In the genomic region with DNA sequence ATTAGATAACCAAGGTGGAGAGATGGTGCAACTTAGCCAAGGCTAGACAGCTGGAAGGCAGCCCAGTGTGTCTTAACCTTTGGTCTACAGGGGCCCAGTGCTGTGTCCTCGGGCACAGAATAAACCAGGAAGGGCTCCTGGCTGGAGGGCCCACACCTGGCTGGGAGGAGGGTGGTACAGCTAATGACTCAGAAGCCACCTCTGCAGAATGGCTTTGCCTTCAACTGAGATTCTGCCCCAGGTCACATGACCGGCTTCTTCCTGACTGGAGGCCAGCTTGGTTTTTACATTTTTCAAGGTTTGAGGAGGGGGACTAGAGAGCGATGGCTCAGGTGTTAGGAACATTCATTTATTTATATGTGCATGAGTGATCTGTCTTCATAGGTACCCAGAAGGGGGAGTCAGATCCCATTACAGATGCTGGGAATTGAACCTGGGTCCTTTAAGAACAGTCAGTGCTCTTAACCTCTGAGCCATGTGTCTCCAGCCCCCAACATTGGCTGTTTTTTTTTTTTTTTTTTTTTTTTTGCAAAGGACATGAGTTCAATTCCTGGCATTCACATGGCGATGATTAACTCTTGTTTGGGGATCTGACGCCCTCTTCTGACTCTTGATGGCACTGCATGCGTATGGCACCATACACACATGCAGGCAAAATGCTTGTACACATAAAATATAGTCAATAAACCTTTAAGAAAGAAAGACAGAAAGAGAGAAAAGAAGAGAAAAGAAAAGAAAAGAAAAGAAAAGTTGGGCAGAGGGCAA, we compare ENCODE assay signal across 11 mouse cellular contexts. TPM values are rescaled to one million over a fixed set of nuclear protein-coding genes. Genes with fewer than 3 reads are reported as not detected.
DNase-seq lines count a peak whose midpoint lies in the region; ATAC-seq and TF ChIP-seq lines count a peak whose summit lies in the region.
"Had no signal": no experiment of that assay in that cellular context is flagged by ENCODE, and none has a peak within 500 bp of the region (broad histone marks: within the 10 kb centered on the region; RNA-seq: fewer than 3 reads in every experiment).

No protein-coding gene starts in this region.

- no peaks in the 10 kb centered on the region for H3K27me3 ChIP-seq in lung, embryonic 14.5 days (ENCODE audit: insufficient read depth, low read length)
- no peaks in the 10 kb centered on the region for H3K27me3 ChIP-seq in E14TG2a.4 (ENCODE audit: insufficient read depth, low read length)
- no peaks in the 10 kb centered on the region for H3K27me3 ChIP-seq in myocyte (ENCODE audit: control insufficient read depth, insufficient read depth, insufficient read length)
- H3K27me3 ChIP-seq: neural tube, embryonic 12.5 days had no signal

- 77% methylated on average over 6 of the region's 6 CpGs for whole genome bisulfite sequencing in lung, embryonic 14.5 days

- no peak for DNase-seq in lung, embryonic 14.5 days
- DNase-seq in lung, postnatal 14 days: no peak
- DNase-seq in layer of hippocampus, adult 11-12 months (ENCODE audit: low spot score): no peak
- no peak for DNase-seq in cerebellum, postnatal 25 days
- DNase-seq: gastrocnemius, postnatal 25 days; right cerebral cortex, postnatal 4 days had no signal

- H3K36me3 ChIP-seq in lung, embryonic 14.5 days (ENCODE audit: insufficient read depth): peaks cover 31% of the 10 kb centered on the region
- peaks cover 96% of the 10 kb centered on the region for H3K36me3 ChIP-seq in E14TG2a.4 (ENCODE audit: insufficient read depth, low read length)
- H3K36me3 ChIP-seq in myocyte (ENCODE audit: control insufficient read depth, insufficient read depth): peaks cover 71% of the 10 kb centered on the region

- H3K4me3 ChIP-seq in lung, embryonic 14.5 days (ENCODE audit: low read depth, low read length): no peak overlapping the region
- H3K4me3 ChIP-seq in E14TG2a.4 (replicated peaks; ENCODE audit: low read length) (no peak overlapping the region), myocyte (no peak overlapping the region)
- H3K4me3 ChIP-seq: neural tube, embryonic 12.5 days had no signal

- H3K9ac ChIP-seq in lung, embryonic 14.5 days: no peak overlapping the region
- H3K9ac ChIP-seq: neural tube, embryonic 12.5 days had no signal

- no peak overlapping the region for H3K27ac ChIP-seq in lung, embryonic 14.5 days (ENCODE audit: low read depth)
- H3K27ac ChIP-seq: neural tube, embryonic 12.5 days had no signal

- no peak for ATAC-seq in lung, embryonic 14.5 days (ENCODE audit: insufficient read depth)
- peak; percentile 49 for ATAC-seq in erythroid progenitor cell, adult 5-6 weeks (replicated peaks; ENCODE audit: low FRiP score, poor library complexity, severe bottlenecking)
- no peak for ATAC-seq in megakaryocyte-erythroid progenitor cell, adult 5-6 weeks (replicated peaks; ENCODE audit: low FRiP score, low TSS enrichment, poor library complexity, severe bottlenecking)

- no peaks in the 10 kb centered on the region for H3K9me3 ChIP-seq in lung, embryonic 14.5 days (ENCODE audit: low read depth, low read length)
- no peaks in the 10 kb centered on the region for H3K9me3 ChIP-seq in E14TG2a.4 (ENCODE audit: low read length)
- H3K9me3 ChIP-seq: neural tube, embryonic 12.5 days had no signal

- H3K4me2 ChIP-seq in lung, embryonic 14.5 days: no peak overlapping the region; the same call in 1 of the 2 replicates
- no peak overlapping the region for H3K4me2 ChIP-seq in myocyte (ENCODE audit: low read depth)
- H3K4me2 ChIP-seq: neural tube, embryonic 12.5 days had no signal

- H3ac ChIP-seq in myocyte (ENCODE audit: control insufficient read depth, insufficient read length): no peak overlapping the region

- no peaks in the 10 kb centered on the region for H3K4me1 ChIP-seq in lung, embryonic 14.5 days (ENCODE audit: insufficient read depth)
- peaks cover 54% of the 10 kb centered on the region for H3K4me1 ChIP-seq in E14TG2a.4 (replicated peaks; ENCODE audit: low read depth, low read length)
- H3K4me1 ChIP-seq: neural tube, embryonic 12.5 days had no signal

- peaks cover 49% of the 10 kb centered on the region for H3K79me2 ChIP-seq in myocyte (ENCODE audit: control insufficient read depth, insufficient read depth)

- TF ChIP-seq CTCF in lung, embryonic 14.5 days (IDR thresholded peaks at IDR 0.05; ENCODE audit: low read depth): peak; percentile 38
- TF ChIP-seq CTCF in E14TG2a.4 (conservative IDR thresholded peaks at IDR 0.05; ENCODE audit: low read length): peak; percentile 40

- TF ChIP-seq POLR2A in myocyte (IDR thresholded peaks at IDR 0.05; ENCODE audit: insufficient read length, low read depth): no peak

TF ChIP-seq in myocyte, 11 proteins besides CTCF, POLR2A, EP300 and RAD21:
- TF ChIP-seq MYOD1 (IDR thresholded peaks at IDR 0.05; ENCODE audit: control insufficient read depth in 1 of 3, insufficient read length in 2 of 3, low read depth in 2 of 3): no peak
- peak; percentile 59 for TF ChIP-seq USF1 (IDR thresholded peaks at IDR 0.05; ENCODE audit: low read depth)
- TF ChIP-seq MYOG (IDR thresholded peaks at IDR 0.05; ENCODE audit: control insufficient read depth in 1 of 3, insufficient read depth in 1 of 3, insufficient read length in 2 of 3, low read depth in 2 of 3): no peak
- no peak for TF ChIP-seq TCF12 (IDR thresholded peaks at IDR 0.05; ENCODE audit: insufficient read depth, poor library complexity, severe bottlenecking)
- no peak for TF ChIP-seq SRF (IDR thresholded peaks at IDR 0.05; ENCODE audit: control insufficient read depth, insufficient read length, low read depth)
- no peak for TF ChIP-seq REST (IDR thresholded peaks at IDR 0.05; ENCODE audit: insufficient read depth, insufficient read length)

RNA-seq across cellular contexts. Expression of a gene that starts 17.0 kb away (rescaled TPM):
- polyA plus RNA-seq in lung, embryonic 14.5 days (2014; fragmentation: Nextera tagmentation; extraction: Ambion mirVana): 5.5 and 6.5 TPM in 2 replicates
- total RNA-seq in erythroid progenitor cell, adult 5-6 weeks (2015; ENCODE audit: low replicate concordance): 276 and 287 TPM in 2 replicates
- total RNA-seq in erythroid progenitor cell, adult 5-6 weeks (2017; ENCODE audit: low replicate concordance): 288 and 298 TPM in 2 replicates
- 56.3 TPM for polyA plus RNA-seq in myocyte (2012; fragmentation: generic; extraction: Trizol)
- 11.1 and 17.0 TPM in 2 replicates for total RNA-seq in megakaryocyte-erythroid progenitor cell, adult 5-6 weeks (2014; fragmentation: Nextera tagmentation)
- 4.5 and 10.2 TPM in 2 replicates for total RNA-seq in megakaryocyte-erythroid progenitor cell, adult 5-6 weeks (2017)

RNA-seq across cellular contexts. Expression of a gene that starts 17.0 kb away (rescaled TPM):
- polyA plus RNA-seq in lung, embryonic 14.5 days (2014; fragmentation: Nextera tagmentation; extraction: Ambion mirVana): 4.4 and 5.4 TPM in 2 replicates
- total RNA-seq in erythroid progenitor cell, adult 5-6 weeks (2015; ENCODE audit: low replicate concordance): not detected in 2 replicates
- total RNA-seq in erythroid progenitor cell, adult 5-6 weeks (2017; ENCODE audit: low replicate concordance): 0.53 and 0.90 TPM in 2 replicates
- 3.9 TPM for polyA plus RNA-seq in myocyte (2012; fragmentation: generic; extraction: Trizol)
- total RNA-seq in megakaryocyte-erythroid progenitor cell, adult 5-6 weeks (2014; fragmentation: Nextera tagmentation): not detected in 2 replicates
- not detected in 2 replicates for total RNA-seq in megakaryocyte-erythroid progenitor cell, adult 5-6 weeks (2017)

RNA-seq across cellular contexts. Expression of a gene that starts 45.9 kb away (rescaled TPM):
- polyA plus RNA-seq in lung, embryonic 14.5 days (2014; fragmentation: Nextera tagmentation; extraction: Ambion mirVana): 469 and 477 TPM in 2 replicates
- 14.7 TPM in 1 of 2 replicates, not detected in the other for total RNA-seq in erythroid progenitor cell, adult 5-6 weeks (2015; ENCODE audit: low replicate concordance)
- total RNA-seq in erythroid progenitor cell, adult 5-6 weeks (2017; ENCODE audit: low replicate concordance): 2.7 TPM in 1 of 2 replicates, not detected in the other
- 15.2 TPM for polyA plus RNA-seq in myocyte (2012; fragmentation: generic; extraction: Trizol)
- 1.5 and 7.8 TPM in 2 replicates for total RNA-seq in megakaryocyte-erythroid progenitor cell, adult 5-6 weeks (2014; fragmentation: Nextera tagmentation)
- 1.9 and 3.1 TPM in 2 replicates for total RNA-seq in megakaryocyte-erythroid progenitor cell, adult 5-6 weeks (2017)

RNA-seq across cellular contexts. Expression of a gene that starts 58.4 kb away (rescaled TPM):
- 12.0 and 14.3 TPM in 2 replicates for polyA plus RNA-seq in lung, embryonic 14.5 days (2014; fragmentation: Nextera tagmentation; extraction: Ambion mirVana)
- total RNA-seq in erythroid progenitor cell, adult 5-6 weeks (2015; ENCODE audit: low replicate concordance): 1.3 and 2.5 TPM in 2 replicates
- not detected in 2 replicates for total RNA-seq in erythroid progenitor cell, adult 5-6 weeks (2017; ENCODE audit: low replicate concordance)
- polyA plus RNA-seq in myocyte (2012; fragmentation: generic; extraction: Trizol): 5.5 TPM
- total RNA-seq in megakaryocyte-erythroid progenitor cell, adult 5-6 weeks (2014; fragmentation: Nextera tagmentation): not detected in 2 replicates
- total RNA-seq in megakaryocyte-erythroid progenitor cell, adult 5-6 weeks (2017): not detected in 2 replicates

Comparison
In these comparisons a context has a peak if more than half of its experiments do, and no peak if none do; other contexts are left out.
1. RNA of a gene that starts 17.0 kb away (total RNA-seq): 276 to 298 TPM in erythroid progenitor cell, adult 5-6 weeks; 4.5 to 17.0 TPM in megakaryocyte-erythroid progenitor cell, adult 5-6 weeks; every median in the first group is over 10 times any median in the second.